Mouse (Mus musculus): ENCODE data around the gene Brf1. TPM values are rescaled to one million over a fixed set of nuclear protein-coding genes. Genes with fewer than 3 reads are reported as not detected.

Gene Brf1
- polyA plus RNA-seq, 1 experiment from 2014 or later, result 41.4 TPM

DNA sequence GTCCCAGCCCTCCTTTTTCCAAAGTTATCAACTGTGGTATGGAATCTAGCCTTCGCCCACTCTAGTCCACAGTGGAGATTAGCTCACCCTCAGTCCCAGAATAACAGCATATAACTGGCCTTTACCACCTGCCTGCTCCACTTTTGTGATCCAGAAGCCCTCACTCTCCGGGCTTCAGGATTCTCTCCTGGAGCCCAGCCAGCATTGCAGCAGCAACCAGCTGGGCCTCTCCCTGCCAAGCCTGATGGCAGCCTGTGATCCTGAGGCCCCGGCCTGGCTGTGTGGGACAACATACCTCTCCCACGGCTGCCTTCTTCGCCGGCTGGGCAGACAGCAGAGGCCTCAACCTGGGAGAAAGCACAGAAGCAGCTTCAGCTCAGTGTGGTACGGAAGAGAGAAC, 39.1 kb downstream of the Brf1 start:
- 66% methylated on average over 7 of the region's 7 CpGs for WGBS
- Histone ChIP-seq H3K9me3 (replicated peaks; ENCODE audit: low read length) (no peaks in the 10 kb centered on the region), H3K9ac (ENCODE audit: low read depth, low read length) (no peak overlapping the region), H3K27ac (no peak overlapping the region), H3K36me3 (ENCODE audit: insufficient read depth, low read length) (peaks cover 69% of the 10 kb centered on the region), H3K4me3 (replicated peaks; ENCODE audit: low read depth, low read length) (no peak overlapping the region), H3K27me3 (ENCODE audit: insufficient read depth, low read length) (no peaks in the 10 kb centered on the region), H3K4me1 (replicated peaks; ENCODE audit: insufficient read depth, low read length) (no peaks in the 10 kb centered on the region), H3K4me2 (ENCODE audit: low read length) (no peak overlapping the region)
- no peak for ATAC-seq (replicated peaks; ENCODE audit: low FRiP score, low read depth)
- no peak for TF ChIP-seq CTCF (IDR thresholded peaks at IDR 0.05; ENCODE audit: low read depth)
- DNase-seq (ENCODE audit: low spot score), result no peak

DNA sequence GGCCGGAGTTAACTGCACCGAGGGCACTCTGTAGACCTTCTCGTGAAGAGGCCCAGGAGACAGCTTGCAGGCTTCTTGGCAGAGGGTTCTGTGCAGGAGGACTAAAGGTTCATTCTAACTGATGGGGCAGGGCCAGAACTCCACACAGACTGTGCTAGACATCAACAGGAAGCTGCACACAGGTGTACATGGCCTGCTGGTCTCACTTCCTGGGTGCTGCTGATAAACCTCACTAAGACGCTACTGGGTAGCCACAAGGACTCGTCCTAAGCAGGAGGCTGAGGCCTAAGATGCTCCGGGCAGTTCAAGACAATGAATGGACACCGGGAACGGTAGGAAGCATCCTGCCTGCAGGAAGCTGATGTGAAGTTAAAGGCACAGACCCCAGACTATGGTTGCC, 41.1 kb downstream of the Brf1 start:
- ATAC-seq (replicated peaks; ENCODE audit: low FRiP score, low read depth) (no peak), DNase-seq (ENCODE audit: low spot score) (no peak)
- no peaks in the 10 kb centered on the region for H3K9me3 ChIP-seq (replicated peaks; ENCODE audit: low read length)
- H3K9ac ChIP-seq (ENCODE audit: low read depth, low read length), result no peak overlapping the region
- H3K27ac ChIP-seq, result no peak overlapping the region
- H3K4me3 ChIP-seq (replicated peaks; ENCODE audit: low read depth, low read length), result no peak overlapping the region
- H3K4me2 ChIP-seq (ENCODE audit: low read length), result no peak overlapping the region
- H3K4me1 ChIP-seq (replicated peaks; ENCODE audit: insufficient read depth, low read length), result no peaks in the 10 kb centered on the region
- TF ChIP-seq CTCF (IDR thresholded peaks at IDR 0.05; ENCODE audit: low read depth), result no peak
- H3K36me3 ChIP-seq (ENCODE audit: insufficient read depth, low read length), result peaks cover 51% of the 10 kb centered on the region
- H3K27me3 ChIP-seq (ENCODE audit: insufficient read depth, low read length), result no peaks in the 10 kb centered on the region
- 83% methylated on average over 8 of the region's 8 CpGs for WGBS

DNA sequence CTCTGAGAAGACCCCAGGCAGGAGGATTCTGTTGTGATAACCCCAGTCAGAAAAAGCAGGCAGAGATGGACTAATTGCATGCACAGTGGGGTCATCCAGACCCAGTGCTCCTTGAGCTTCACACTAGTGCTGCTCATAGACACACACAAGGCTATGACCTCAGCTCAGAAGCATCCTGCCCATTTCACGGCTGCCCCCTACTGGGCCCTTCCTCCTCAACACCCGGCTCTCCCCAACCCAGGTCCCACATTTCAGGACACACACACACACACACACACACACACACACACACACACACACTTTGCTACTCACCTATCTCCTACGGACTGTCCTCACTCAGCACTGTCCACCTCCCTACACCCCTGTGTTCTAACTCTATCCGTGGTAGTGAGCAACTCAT, 42.2 kb downstream of the Brf1 start:
- Histone ChIP-seq H3K27me3 (ENCODE audit: insufficient read depth, low read length) (no peaks in the 10 kb centered on the region), H3K4me1 (replicated peaks; ENCODE audit: insufficient read depth, low read length) (no peaks in the 10 kb centered on the region), H3K9ac (ENCODE audit: low read depth, low read length) (no peak overlapping the region), H3K36me3 (ENCODE audit: insufficient read depth, low read length) (peaks cover 40% of the 10 kb centered on the region), H3K27ac (no peak overlapping the region), H3K4me2 (ENCODE audit: low read length) (no peak overlapping the region), H3K9me3 (replicated peaks; ENCODE audit: low read length) (no peaks in the 10 kb centered on the region), H3K4me3 (replicated peaks; ENCODE audit: low read depth, low read length) (no peak overlapping the region)
- 23% methylated on average over 4 of the region's 4 CpGs for WGBS
- peak; percentile 67 for TF ChIP-seq CTCF (IDR thresholded peaks at IDR 0.05; ENCODE audit: low read depth)
- peak; percentile 64 for DNase-seq (ENCODE audit: low spot score)
- peak; percentile 50 for ATAC-seq (replicated peaks; ENCODE audit: low FRiP score, low read depth)

DNA sequence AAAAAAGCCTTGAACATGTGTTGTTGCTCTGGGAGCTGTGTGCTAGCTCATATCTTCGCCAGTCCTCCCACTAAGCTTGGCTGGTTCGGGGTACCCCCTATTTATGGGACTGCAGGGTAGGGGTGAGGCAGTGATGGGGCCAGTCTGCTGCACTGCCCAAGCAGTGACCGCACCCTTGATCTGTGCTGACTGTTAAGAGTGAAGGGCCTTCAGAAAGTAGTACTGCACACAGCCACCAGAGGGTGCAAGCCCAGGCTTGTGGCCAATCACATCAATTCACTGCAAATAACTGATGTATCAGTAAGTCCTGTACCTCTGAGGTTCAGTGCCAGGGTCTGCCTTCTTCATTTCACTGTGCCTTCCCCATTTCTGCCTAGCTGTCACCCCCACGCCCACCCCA, 44.7 kb downstream of the Brf1 start:
- peak; percentile 44; the same call in 1 of the 2 replicates for ATAC-seq (replicated peaks; ENCODE audit: low FRiP score, low read depth)
- peak; percentile 93 for TF ChIP-seq CTCF (IDR thresholded peaks at IDR 0.05; ENCODE audit: low read depth)
- peaks cover 14% of the 10 kb centered on the region for H3K36me3 ChIP-seq (ENCODE audit: insufficient read depth, low read length)
- peaks cover 13% of the 10 kb centered on the region for H3K4me1 ChIP-seq (replicated peaks; ENCODE audit: insufficient read depth, low read length)
- H3K4me3 ChIP-seq (replicated peaks; ENCODE audit: low read depth, low read length), result no peak overlapping the region
- H3K27me3 ChIP-seq (ENCODE audit: insufficient read depth, low read length), result no peaks in the 10 kb centered on the region
- H3K9me3 ChIP-seq (replicated peaks; ENCODE audit: low read length), result no peaks in the 10 kb centered on the region
- no peak overlapping the region for H3K27ac ChIP-seq
- peak; percentile 76 for DNase-seq (ENCODE audit: low spot score)
- no peak overlapping the region for H3K9ac ChIP-seq (ENCODE audit: low read depth, low read length)
- WGBS, result 38% methylated on average over 4 of the region's 4 CpGs
- no peak overlapping the region for H3K4me2 ChIP-seq (ENCODE audit: low read length)

DNA sequence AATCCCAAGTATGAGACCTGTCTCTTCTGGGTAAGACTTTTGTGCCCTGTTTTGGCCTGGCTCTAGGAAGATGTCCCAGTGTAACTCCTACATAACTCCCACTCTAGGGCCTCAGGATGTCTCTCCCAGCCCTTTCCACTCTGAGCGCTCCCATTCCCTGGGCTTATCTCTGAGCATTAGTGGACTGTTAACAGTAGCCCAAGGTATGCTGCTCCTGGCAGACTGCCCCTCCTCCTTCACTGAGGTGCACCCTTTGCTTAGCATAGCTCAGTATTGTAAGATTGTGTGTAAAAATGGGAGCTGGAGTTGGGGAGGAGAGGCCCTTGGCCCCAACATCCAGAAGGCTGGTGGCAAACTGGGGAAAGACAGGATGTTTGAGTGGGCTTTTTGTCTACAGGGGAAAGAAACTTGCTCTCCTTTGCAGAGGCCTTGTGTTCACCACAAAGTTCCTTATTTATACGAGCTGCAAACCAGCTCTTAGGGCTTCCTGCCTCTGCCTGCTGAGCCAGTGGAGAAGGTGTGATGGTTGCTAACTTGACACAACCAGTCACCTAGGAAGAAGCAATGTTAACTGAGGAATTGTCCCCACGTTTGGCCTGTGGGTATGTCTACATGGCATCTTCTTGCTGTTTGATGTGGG, 47.5 kb downstream of the Brf1 start:
- Histone ChIP-seq H3K4me3 (replicated peaks; ENCODE audit: low read depth, low read length) (no peak overlapping the region), H3K36me3 (ENCODE audit: insufficient read depth, low read length) (no peaks in the 10 kb centered on the region; the same call in 1 of the 2 replicates), H3K4me1 (replicated peaks; ENCODE audit: insufficient read depth, low read length) (peaks cover 18% of the 10 kb centered on the region), H3K9me3 (replicated peaks; ENCODE audit: low read length) (no peaks in the 10 kb centered on the region), H3K27ac (no peak overlapping the region), H3K9ac (ENCODE audit: low read depth, low read length) (no peak overlapping the region), H3K27me3 (ENCODE audit: insufficient read depth, low read length) (no peaks in the 10 kb centered on the region), H3K4me2 (ENCODE audit: low read length) (no peak overlapping the region)
- no peak for TF ChIP-seq CTCF (IDR thresholded peaks at IDR 0.05; ENCODE audit: low read depth)
- DNase-seq (ENCODE audit: low spot score) (no peak), ATAC-seq (replicated peaks; ENCODE audit: low FRiP score, low read depth) (no peak)
- WGBS, result 83% methylated on average over 3 of the region's 3 CpGs

DNA sequence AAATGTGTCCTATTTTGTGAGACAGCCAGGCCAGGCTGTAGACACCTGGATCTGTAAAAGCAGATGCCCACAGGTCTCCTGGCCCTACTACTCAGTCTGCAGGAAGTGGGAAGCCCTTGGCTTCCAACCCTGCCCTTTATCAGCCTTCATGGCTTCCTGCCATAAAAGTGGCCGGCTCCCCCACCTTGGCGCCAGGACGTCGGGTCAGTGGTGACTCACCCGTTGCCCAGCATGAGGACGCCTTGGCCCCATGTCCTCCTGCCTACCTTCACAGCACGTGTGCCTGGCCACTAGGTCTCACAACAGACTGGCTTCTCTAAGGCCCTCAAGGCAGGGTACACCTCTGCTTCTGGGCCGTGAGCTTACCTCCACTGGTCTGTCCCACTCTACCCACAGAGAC, 48.1 kb downstream of the Brf1 start:
- TF ChIP-seq CTCF (IDR thresholded peaks at IDR 0.05; ENCODE audit: low read depth), result no peak
- Histone ChIP-seq H3K36me3 (ENCODE audit: insufficient read depth, low read length) (no peaks in the 10 kb centered on the region; the same call in 1 of the 2 replicates), H3K27ac (no peak overlapping the region), H3K9me3 (replicated peaks; ENCODE audit: low read length) (no peaks in the 10 kb centered on the region), H3K4me3 (replicated peaks; ENCODE audit: low read depth, low read length) (no peak overlapping the region), H3K4me2 (ENCODE audit: low read length) (no peak overlapping the region), H3K4me1 (replicated peaks; ENCODE audit: insufficient read depth, low read length) (peaks cover 18% of the 10 kb centered on the region), H3K9ac (ENCODE audit: low read depth, low read length) (no peak overlapping the region), H3K27me3 (ENCODE audit: insufficient read depth, low read length) (no peaks in the 10 kb centered on the region)
- DNase-seq (ENCODE audit: low spot score) (peak; percentile 31), ATAC-seq (replicated peaks; ENCODE audit: low FRiP score, low read depth) (peak; percentile 9; the same call in 1 of the 2 replicates)
- WGBS, result 18% methylated on average over 8 of the region's 8 CpGs
